Mouse (Mus musculus): Measurements from ENCODE around the gene Pick1.

DNA sequence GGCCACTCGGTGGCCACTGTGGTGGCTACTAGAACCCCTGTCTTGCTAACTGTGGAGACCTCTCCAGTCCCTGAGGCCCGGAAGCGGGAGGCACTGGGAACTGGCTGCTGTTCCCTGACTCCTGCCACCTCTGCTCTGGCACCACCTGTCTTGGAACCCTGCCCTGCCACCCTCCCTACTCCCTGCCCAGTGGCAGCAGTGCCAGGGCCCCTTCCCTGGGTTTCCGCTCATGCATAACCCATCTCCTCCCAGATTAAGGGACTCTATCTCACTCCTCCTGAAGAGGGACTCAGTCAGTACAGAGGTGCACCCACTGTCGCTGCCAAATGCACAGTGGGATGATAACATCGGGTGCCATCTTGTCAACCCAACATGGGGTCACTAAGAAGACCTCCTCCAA is 36.5 kb upstream of the Pick1 start:
- TF ChIP-seq CTCF (IDR thresholded peaks at IDR 0.05; ENCODE audit: low read depth, low read length) (no peak), POLR2A (IDR thresholded peaks at IDR 0.05; ENCODE audit: borderline replicate concordance, low read depth, low read length) (no peak)

Data from bone marrow macrophage, adult 2 months (primary cell).